Mouse (Mus musculus) olfactory bulb, adult 2 months (tissue): ENCODE data around the gene Gp9.

Experiments used
- CTCF ChIP-seq: fragments of 200-500 bp; IDR thresholded peaks from 2 replicates; pipeline ENCODE4 v1.5.1; 2012; ENCODE audit warnings: low read depth, mild to moderate bottlenecking, low read length, moderate library complexity; ENCODE audit not compliant: insufficient read depth
- POLR2A ChIP-seq: fragments of 200-500 bp; IDR thresholded peaks from 2 replicates; pipeline ENCODE4 v1.6.1; 2012; ENCODE audit warnings: mild to moderate bottlenecking, low read depth, low read length, moderate library complexity; ENCODE audit not compliant: insufficient read depth

DNA sequence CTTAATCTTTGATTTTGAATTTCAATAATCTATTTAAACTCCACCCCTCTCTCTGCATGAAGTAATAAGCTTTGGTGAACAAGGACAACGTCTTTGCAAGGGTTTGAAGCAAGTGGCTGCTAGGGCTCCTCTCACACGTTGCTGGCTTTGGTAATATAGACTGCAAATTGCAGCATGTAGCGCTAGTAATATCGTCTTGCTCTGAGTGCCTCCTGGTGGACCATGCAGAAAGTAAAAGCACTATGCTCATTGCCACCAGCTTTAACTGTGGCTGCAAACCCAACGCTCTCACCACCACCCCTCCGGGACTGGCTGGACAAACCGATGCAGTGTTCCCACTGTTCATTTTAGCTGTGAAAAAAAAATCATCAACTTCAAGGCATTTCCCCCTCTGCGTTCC lies 7.2 kb upstream of the Gp9 start:
- TF ChIP-seq CTCF = no peak
- TF ChIP-seq POLR2A = no peak
